Mouse (Mus musculus) retina, adult 2 months (tissue): ENCODE results near the gene Btbd3.
A peak's percentile ranks its signal among the peaks of the same experiment; 100 is the strongest.

Source experiments
- DNase-seq: peaks from one replicate; pipeline ENCODE4 v3.0.0-alpha.2; 2012; ENCODE audit warnings: low read depth, low spot score

The Btbd3 gene

GRCm38 (mm10) chr2:138531992-138532391, 275.6 kb downstream of the Btbd3 start:
- no peak for DNase-seq

DNA sequence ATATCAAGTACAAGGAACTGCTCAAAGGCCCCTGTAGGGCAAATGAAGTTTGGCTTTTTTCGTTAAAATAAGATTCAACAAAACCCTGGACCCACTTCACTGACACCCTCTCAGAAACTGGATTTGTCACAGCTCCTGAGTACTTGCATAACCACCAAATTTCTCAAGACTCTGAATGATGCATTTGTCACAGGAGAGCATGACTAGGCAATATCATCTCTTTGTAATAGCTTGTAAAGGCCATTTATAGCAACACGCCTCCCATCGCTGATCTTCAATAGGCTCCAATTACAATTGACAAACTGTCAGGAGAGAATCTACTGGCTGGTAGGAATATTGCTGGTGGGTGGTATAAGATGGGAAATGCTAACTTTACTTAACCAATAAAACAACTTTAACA, 283.3 kb downstream of the Btbd3 start:
- no peak for DNase-seq

DNA sequence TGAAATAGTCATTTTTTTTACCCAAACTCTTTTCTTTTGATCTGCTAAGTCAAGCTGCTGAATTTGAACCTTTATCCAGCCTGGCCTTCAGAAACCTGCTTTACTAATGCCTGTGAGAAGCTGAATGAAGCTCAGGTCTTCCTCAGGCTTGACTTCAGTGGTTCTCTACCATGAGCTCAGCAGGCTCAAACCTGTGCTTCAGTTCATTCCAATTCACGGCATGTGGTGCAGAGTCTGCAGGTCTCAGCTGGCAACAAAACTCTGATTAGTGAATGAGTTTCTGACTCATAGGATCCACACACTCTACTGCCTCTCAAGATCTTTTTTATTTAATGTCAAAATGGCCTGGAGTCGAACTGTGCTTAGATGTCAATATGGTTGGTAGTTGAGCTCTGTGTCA, 292.6 kb downstream of the Btbd3 start:
- no peak for DNase-seq

- peak; percentile 4 for DNase-seq
Observed at GRCm38 (mm10) chr2:138551516-138551915, 295.2 kb downstream of the Btbd3 start.

DNA sequence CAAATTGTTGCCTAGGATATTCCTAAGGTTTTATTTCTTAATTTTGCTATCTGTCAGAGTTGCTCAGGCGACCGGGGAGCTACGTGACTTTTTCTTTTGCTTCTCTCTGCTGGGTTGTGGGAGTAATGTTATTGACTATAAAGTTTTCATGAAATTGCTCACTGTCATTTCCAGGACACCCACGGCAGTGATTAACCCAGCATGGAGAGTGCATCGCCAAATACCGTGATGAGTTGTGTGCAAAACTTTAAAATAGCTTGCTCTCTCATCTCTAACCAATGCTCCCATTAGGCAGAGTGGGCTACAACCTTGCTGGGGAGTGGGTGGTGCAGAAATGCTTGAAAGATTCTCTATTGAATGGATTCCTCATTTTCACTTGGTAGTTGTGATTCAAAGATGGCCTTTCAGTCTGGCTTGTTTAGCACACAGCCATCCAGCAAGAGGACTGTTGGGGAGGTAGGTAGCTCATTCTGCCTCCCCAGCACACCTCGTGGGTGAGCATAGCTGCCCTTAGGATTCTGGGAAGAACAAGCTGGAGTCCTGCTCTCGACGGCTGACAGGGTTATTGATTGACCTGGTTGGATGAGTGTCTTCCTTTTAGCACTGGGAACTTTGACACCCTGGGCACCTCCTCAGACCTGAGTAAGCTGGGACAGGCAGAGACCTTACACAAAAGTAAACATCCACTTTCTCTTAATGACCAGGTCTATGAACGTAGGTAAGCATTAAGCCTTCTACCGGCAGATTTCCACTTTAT, 298.9 kb downstream of the Btbd3 start:
- DNase-seq, result no peak

DNA sequence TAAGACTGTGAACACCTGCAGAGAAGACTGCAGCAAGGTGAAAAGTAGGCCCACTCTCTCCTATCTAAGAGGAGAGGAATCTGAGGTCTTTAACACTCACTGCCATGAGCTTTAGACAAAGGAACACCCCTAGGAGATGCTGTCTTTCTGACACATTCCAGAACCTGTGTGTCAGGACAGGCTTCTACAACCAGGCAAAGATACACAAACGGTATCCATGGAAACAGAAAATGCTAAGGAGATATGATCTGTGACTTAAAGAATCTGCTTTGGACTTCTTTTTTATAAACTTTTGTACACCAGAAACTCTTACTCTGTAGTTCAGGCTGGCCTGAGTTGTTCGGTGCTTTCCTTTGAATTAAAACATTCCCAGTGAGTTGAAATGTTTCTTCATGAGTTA, 329.6 kb downstream of the Btbd3 start:
- DNase-seq, result no peak

DNA sequence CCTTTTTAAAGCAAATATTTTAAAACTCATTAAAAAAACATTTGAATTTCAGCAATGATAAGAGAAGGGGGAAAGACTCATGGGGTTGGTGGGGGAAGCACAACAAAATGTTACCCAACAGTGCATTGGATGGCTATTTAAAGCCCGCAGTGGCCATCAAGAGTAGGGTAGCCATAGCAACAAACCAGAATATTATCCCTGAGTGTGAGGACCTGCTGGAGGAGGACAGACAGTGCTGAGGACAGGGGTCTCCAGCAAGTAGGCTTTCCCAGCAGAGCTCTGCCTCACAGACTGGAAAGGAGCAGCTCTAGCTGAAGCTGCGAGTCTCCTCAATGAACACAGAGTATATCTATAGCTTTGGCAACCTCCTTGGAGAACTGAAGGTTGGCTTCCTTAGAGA, 331.0 kb downstream of the Btbd3 start:
- no peak for DNase-seq

DNA sequence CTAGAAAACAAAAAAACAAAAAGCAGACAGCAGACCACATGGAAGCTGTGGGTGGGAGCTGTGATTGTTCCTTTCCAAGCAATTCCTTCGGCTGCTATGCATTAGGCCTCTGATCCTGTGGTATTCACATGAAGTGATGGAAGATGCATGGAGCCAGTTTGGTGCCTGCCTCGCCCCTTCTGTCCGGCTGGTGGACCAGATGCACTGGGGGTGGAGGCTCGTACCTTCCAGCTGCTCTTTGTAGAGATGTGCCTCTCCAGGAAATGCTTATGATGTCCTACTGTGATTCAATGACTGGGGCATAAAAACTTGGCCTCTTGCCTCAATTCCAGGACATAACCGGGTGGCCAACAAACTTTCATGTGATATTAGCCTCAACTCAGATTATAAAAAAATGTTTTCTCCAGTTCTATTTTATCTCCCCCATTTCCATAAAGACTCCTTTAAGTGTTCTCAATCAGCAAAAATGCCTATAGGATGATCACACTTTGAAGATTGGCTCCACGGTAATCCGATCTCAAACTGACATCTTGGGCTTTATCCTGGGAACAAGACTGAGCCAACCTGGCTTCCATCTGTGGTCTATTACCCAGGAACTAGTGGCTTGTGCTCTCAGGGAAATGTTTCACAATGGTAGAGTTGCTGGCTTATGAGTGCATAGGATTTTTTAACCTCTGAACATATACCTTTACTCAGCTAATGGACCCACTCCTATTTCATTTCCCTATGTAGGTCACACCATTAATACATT, 331.6 kb downstream of the Btbd3 start:
- DNase-seq, result no peak

DNA sequence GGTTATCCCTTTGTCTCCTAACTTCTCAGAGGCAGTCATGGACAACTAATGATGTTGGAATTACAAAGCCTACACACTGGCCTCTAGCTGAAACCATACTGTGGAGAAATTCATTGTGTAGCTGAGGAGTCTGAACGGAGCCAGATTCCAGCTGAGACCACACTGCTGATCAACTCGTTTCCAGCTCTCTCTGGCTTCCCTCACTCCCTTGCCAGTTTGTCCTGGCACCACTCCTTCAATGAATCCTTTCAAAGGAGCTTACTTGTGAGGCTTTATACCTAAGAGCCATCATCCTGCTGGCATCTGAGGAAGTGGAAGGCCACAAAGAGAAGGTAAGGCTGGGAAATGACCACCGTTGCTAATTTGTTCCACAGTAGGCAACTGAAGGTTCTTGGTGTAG, 332.7 kb downstream of the Btbd3 start:
- no peak for DNase-seq

- DNase-seq, result no peak
Observed at GRCm38 (mm10) chr2:138590307-138590706, 333.9 kb downstream of the Btbd3 start.

DNA sequence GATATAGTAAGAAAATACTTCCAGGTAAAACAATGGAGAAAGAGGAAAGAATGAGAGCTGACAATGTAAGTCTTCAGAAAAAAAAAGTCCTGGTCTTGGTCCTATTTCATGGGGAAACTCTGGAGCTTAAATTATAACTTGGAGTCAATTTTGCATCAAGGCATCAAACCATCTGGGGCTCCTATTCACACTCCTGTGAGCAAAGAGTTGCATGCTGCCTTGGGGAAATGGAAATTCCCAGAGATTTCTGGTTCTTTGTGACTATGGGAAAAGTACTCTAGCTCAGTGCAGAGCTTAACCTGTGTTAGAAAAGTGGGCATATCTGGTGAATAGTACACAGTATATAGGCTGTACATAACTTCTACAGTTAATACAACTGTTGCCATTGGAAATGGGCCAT, 356.0 kb downstream of the Btbd3 start:
- DNase-seq, result no peak

DNA sequence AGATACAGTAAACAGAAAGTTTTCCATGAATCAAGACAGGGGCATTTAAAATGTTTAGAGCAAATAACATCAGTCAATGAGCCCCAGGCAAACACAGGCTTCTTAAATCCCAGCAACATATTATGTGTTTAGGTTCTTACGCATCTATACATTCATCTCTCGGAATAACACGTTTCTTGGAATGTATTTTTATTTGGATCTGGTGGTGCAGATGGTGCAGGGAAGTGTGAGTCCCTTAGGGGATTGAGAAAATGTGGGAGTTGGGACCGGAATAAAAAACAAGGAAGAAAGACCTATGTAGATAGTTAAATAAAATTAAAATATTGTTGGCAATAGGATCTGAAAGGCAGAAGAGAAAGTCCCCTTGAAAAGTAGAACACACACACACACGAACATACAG, 361.1 kb downstream of the Btbd3 start:
- no peak for DNase-seq
